Mouse (Mus musculus): ENCODE results near the gene Naaladl2. TPM values are rescaled to one million over a fixed set of nuclear protein-coding genes. Genes with fewer than 3 reads are reported as not detected.

Gene Naaladl2
- polyA plus RNA-seq, 1 experiment from 2014 or later = 0.68 TPM

DNA sequence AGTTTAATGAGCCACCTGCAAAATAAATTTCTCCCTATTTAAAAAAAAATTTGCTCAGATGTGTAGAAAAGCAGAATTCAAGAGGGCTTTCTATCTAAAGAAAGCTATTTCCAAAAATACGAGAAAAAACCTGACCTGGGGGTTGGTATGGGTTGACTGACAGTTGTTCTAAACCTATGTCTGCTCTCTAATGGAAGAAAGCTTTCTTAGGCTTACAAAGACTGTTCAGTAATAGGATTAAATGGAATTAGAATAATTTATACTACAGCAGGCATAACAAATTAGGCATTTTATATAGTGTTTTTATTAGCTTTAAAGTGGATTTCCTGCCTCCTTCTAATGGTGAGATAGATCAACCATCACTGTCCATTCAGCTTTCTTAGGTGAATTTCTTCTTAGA, 1236.4 kb downstream of the Naaladl2 start:
- H3K36me3 ChIP-seq (ENCODE audit: control insufficient read depth, insufficient read depth, low read length) = no peaks in the 10 kb centered on the region
- H3K4me3 ChIP-seq (ENCODE audit: low read depth, low read length) = no peak overlapping the region
- ATAC-seq (ENCODE audit: low FRiP score) (0 out of 2 replicates have a peak, but pooled peaks have one; percentile 54), DNase-seq (ENCODE audit: low spot score, missing footprints) (no peak)
- no peaks in the 10 kb centered on the region for H3K9me3 ChIP-seq (ENCODE audit: control insufficient read depth, low read length)
- H3K27me3 ChIP-seq (ENCODE audit: control insufficient read depth, insufficient read depth, low read length) = no peaks in the 10 kb centered on the region
- 39% methylated on average over 1 of the region's 1 CpGs for WGBS
- H3K4me2 ChIP-seq = no peak overlapping the region
- H3K9ac ChIP-seq (ENCODE audit: low read length) = no peak overlapping the region
- no peaks in the 10 kb centered on the region for H3K4me1 ChIP-seq (ENCODE audit: control insufficient read depth, insufficient read depth, low read length)
- no peak overlapping the region for H3K27ac ChIP-seq (ENCODE audit: low read depth, low read length)

DNA sequence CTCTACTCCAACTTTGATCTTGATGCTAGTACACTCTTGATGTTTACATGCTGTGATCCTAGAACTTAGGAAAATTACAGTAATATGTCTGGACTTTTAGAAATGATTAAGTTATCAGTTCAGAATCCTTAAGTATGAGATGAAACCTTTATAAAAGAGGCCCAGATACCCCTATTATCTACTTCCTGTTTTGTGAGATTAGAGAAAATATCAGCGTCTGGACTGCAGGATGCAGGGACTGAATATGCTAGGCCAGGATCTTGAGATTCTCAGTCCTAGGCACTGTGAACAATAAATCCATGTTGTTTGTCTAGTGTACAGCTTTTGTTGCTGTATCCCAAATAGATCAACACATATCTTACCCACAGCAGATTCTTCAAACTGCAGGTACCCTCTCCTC, 1278.4 kb downstream of the Naaladl2 start:
- no peaks in the 10 kb centered on the region for H3K27me3 ChIP-seq (ENCODE audit: control insufficient read depth, insufficient read depth, low read length)
- DNase-seq (ENCODE audit: low spot score, missing footprints) (no peak), ATAC-seq (ENCODE audit: low FRiP score) (no peak)
- H3K4me3 ChIP-seq (ENCODE audit: low read depth, low read length) = no peak overlapping the region
- H3K4me1 ChIP-seq (ENCODE audit: control insufficient read depth, insufficient read depth, low read length) = no peaks in the 10 kb centered on the region
- no peak overlapping the region for H3K4me2 ChIP-seq
- H3K9me3 ChIP-seq (ENCODE audit: control insufficient read depth, low read length) = no peaks in the 10 kb centered on the region
- no peak overlapping the region for H3K27ac ChIP-seq (ENCODE audit: low read depth, low read length)
- 88% methylated on average over 1 of the region's 1 CpGs for WGBS
- no peak overlapping the region for H3K9ac ChIP-seq (ENCODE audit: low read length)
- H3K36me3 ChIP-seq (ENCODE audit: control insufficient read depth, insufficient read depth, low read length) = no peaks in the 10 kb centered on the region

DNA sequence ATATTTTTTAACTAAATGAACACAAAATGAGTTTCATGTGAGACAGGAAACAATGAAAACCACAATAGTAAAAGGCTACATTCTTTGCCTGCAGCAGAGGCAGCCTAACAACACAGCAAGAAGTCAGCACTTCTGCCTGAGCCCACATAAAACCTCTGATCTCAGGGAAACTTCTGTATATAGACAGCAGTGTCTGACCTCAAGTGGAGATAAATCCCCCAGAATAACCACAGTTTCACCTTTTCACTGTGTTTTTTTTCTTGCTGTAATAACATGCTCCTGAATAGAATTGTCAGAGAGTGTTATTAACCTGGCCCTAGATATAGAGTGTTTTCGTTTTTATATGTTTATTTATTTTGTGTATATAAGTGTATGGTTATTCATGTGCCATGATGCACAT, 1286.8 kb downstream of the Naaladl2 start:
- Histone ChIP-seq H3K9me3 (ENCODE audit: control insufficient read depth, low read length) (no peaks in the 10 kb centered on the region), H3K4me2 (no peak overlapping the region), H3K27me3 (ENCODE audit: control insufficient read depth, insufficient read depth, low read length) (no peaks in the 10 kb centered on the region), H3K4me3 (ENCODE audit: low read depth, low read length) (no peak overlapping the region), H3K9ac (ENCODE audit: low read length) (no peak overlapping the region), H3K4me1 (ENCODE audit: control insufficient read depth, insufficient read depth, low read length) (no peaks in the 10 kb centered on the region), H3K36me3 (ENCODE audit: control insufficient read depth, insufficient read depth, low read length) (no peaks in the 10 kb centered on the region), H3K27ac (ENCODE audit: low read depth, low read length) (no peak overlapping the region)
- DNase-seq (ENCODE audit: low spot score, missing footprints) (no peak), ATAC-seq (ENCODE audit: low FRiP score) (no peak)
- 74% methylated on average over 1 of the region's 1 CpGs for WGBS

DNA sequence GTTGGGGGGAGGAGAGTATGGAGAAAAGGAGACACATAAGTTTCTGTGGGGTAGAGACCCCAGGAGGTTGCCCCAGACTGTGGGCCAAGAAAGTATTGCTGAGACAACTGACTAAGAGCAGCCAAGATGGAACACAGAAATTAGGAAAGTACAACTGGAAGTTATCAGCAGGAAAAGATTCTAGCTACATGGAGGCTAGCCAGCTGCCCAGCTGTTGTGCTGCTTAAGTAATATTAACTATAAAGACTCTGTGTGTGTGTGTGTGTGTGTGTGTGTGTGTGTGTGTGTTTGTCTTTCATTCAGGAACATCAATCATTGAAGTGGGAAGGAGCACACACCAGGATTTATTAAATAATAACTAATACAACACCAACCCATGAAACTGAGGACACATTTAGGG, 1326.5 kb downstream of the Naaladl2 start:
- ATAC-seq (ENCODE audit: low FRiP score) (no peak), DNase-seq (ENCODE audit: low spot score, missing footprints) (no peak)
- Histone ChIP-seq H3K4me3 (ENCODE audit: low read depth, low read length) (no peak overlapping the region), H3K9ac (ENCODE audit: low read length) (no peak overlapping the region), H3K36me3 (ENCODE audit: control insufficient read depth, insufficient read depth, low read length) (no peaks in the 10 kb centered on the region), H3K4me1 (ENCODE audit: control insufficient read depth, insufficient read depth, low read length) (no peaks in the 10 kb centered on the region), H3K4me2 (no peak overlapping the region), H3K27ac (ENCODE audit: low read depth, low read length) (no peak overlapping the region), H3K9me3 (ENCODE audit: control insufficient read depth, low read length) (no peaks in the 10 kb centered on the region), H3K27me3 (ENCODE audit: control insufficient read depth, insufficient read depth, low read length) (no peaks in the 10 kb centered on the region)

GRCm38 (mm10) chr3:23758746-23759145, 1385.3 kb downstream of the Naaladl2 start:
- H3K4me1 ChIP-seq (ENCODE audit: control insufficient read depth, insufficient read depth, low read length) = no peaks in the 10 kb centered on the region
- 96% methylated on average over 1 of the region's 1 CpGs for WGBS
- no peaks in the 10 kb centered on the region for H3K36me3 ChIP-seq (ENCODE audit: control insufficient read depth, insufficient read depth, low read length)
- ATAC-seq (ENCODE audit: low FRiP score) (no peak), DNase-seq (ENCODE audit: low spot score, missing footprints) (no peak)
- no peak overlapping the region for H3K9ac ChIP-seq (ENCODE audit: low read length)
- H3K27ac ChIP-seq (ENCODE audit: low read depth, low read length) = no peak overlapping the region
- no peaks in the 10 kb centered on the region for H3K9me3 ChIP-seq (ENCODE audit: control insufficient read depth, low read length)
- no peak overlapping the region for H3K4me3 ChIP-seq (ENCODE audit: low read depth, low read length)
- H3K27me3 ChIP-seq (ENCODE audit: control insufficient read depth, insufficient read depth, low read length) = no peaks in the 10 kb centered on the region
- no peak overlapping the region for H3K4me2 ChIP-seq
